Mouse (Mus musculus): Measurements from ENCODE around the gene Zfp811. TPM values are rescaled to one million over a fixed set of nuclear protein-coding genes. Genes with fewer than 3 reads are reported as not detected.
A peak's percentile ranks its signal among the peaks of the same experiment; 100 is the strongest.

Gene Zfp811
- total and polyA plus RNA-seq, 2 experiments from 2014 or later: 0.31 TPM; not detected in 1

DNA sequence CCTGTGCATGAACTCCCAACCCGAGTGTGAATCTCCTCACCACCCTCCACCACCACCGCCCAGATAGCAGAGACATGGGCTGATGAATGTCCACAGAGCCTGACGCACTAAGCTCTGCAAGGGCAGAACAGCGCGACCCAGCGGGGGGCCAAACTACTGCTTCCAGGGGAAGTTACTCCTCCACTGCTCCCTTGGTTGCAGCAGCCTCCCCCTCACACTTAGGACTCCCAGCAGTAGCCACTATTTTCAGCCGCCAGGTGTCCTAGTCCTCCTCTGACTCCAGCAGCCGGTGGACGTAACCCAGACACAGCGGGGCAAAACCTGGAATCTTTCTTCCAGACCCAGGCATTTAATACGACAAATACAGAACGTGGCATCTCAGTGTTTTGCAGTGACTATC is 56.1 kb downstream of the Zfp811 start:
- Histone ChIP-seq H3K4me1 (ENCODE audit: control insufficient read depth, insufficient read depth) (no peaks in the 10 kb centered on the region), H3K9ac (replicated peaks; ENCODE audit: low read depth, low read length) (no peak overlapping the region), H3K9me3 (replicated peaks; ENCODE audit: control insufficient read depth, low read length) (no peaks in the 10 kb centered on the region), H3K27ac (ENCODE audit: low read depth) (no peak overlapping the region), H3K4me3 (ENCODE audit: low read depth, low read length) (no peak overlapping the region), H3K27me3 (ENCODE audit: control insufficient read depth, insufficient read depth, low read length) (no peaks in the 10 kb centered on the region), H3K4me2 (ENCODE audit: low read depth, low read length) (0 out of 2 replicates have a peak overlapping the region, but pooled peaks have one; percentile 27), H3K36me3 (replicated peaks; ENCODE audit: control insufficient read depth, insufficient read depth, low read length) (no peaks in the 10 kb centered on the region)
- TF ChIP-seq CTCF (IDR thresholded peaks at IDR 0.05; ENCODE audit: low read depth) (peak; percentile 52), EP300 (IDR thresholded peaks at IDR 0.05; ENCODE audit: low read depth) (no peak)
- ATAC-seq (ENCODE audit: insufficient read depth, low read depth): peak; percentile 75
- peak; percentile 29 for DNase-seq (ENCODE audit: low spot score)
- WGBS: 8% methylated on average over 12 of the region's 12 CpGs

DNA sequence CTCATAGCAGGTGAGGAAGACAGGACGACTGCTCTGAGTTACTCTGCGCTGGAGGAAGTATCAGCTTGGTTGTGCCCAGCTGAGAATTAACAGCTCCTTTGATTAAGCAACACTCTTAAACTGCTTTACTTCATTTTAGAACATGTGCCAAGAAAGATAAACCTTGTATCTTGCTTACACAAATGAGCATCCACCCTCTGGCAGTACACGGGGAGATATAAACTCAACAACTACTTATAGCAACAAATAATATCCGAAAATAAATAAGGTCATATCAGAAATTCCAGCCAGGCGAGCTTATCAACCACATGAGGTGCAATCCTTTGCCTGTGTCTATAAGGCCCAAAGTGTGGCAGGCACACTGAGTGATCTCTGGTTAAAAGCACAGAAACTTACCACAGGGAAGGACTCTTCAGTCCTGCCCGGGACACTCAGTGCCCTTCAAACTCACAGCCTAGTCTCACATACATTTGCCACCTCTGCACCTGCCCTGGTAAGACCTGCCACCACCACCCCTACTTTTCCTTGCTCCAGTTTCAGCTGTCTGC is 56.8 kb downstream of the Zfp811 start:
- Histone ChIP-seq H3K4me1 (ENCODE audit: control insufficient read depth, insufficient read depth) (no peaks in the 10 kb centered on the region), H3K4me3 (ENCODE audit: low read depth, low read length) (no peak overlapping the region), H3K36me3 (replicated peaks; ENCODE audit: control insufficient read depth, insufficient read depth, low read length) (no peaks in the 10 kb centered on the region), H3K9me3 (replicated peaks; ENCODE audit: control insufficient read depth, low read length) (no peaks in the 10 kb centered on the region), H3K4me2 (ENCODE audit: low read depth, low read length) (peak overlapping the region; percentile 27), H3K27me3 (ENCODE audit: control insufficient read depth, insufficient read depth, low read length) (no peaks in the 10 kb centered on the region), H3K9ac (replicated peaks; ENCODE audit: low read depth, low read length) (no peak overlapping the region), H3K27ac (ENCODE audit: low read depth) (no peak overlapping the region)
- TF ChIP-seq CTCF (IDR thresholded peaks at IDR 0.05; ENCODE audit: low read depth) (no peak), EP300 (IDR thresholded peaks at IDR 0.05; ENCODE audit: low read depth) (no peak)
- WGBS: 20% methylated on average over 6 of the region's 6 CpGs
- ATAC-seq (ENCODE audit: insufficient read depth, low read depth): no peak
- peak; percentile 6 for DNase-seq (ENCODE audit: low spot score)

DNA sequence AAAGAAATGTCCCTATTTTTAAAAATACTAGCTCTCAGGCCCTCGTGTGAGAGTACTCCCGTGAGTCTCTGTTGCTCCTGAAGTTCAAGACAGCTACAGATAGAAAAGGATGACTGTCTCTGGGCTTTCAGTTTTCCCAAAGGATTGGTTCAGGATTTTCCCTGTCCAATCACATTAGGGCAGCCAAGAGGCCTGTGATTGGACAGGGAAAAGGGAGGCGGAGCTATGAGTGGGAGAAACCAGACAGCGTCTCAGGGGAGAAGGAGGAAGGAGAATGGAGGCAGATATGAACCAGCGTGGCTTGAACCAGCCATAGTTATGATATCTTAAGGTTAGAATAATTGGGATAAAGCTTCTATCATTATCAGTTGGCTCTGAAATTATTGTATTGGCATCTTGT is 59.1 kb downstream of the Zfp811 start:
- WGBS: 34% methylated on average over 5 of the region's 5 CpGs
- Histone ChIP-seq H3K27me3 (ENCODE audit: control insufficient read depth, insufficient read depth, low read length) (no peaks in the 10 kb centered on the region), H3K9me3 (replicated peaks; ENCODE audit: control insufficient read depth, low read length) (no peaks in the 10 kb centered on the region), H3K4me3 (ENCODE audit: low read depth, low read length) (no peak overlapping the region), H3K36me3 (replicated peaks; ENCODE audit: control insufficient read depth, insufficient read depth, low read length) (no peaks in the 10 kb centered on the region), H3K4me1 (ENCODE audit: control insufficient read depth, insufficient read depth) (no peaks in the 10 kb centered on the region), H3K27ac (ENCODE audit: low read depth) (no peak overlapping the region), H3K4me2 (ENCODE audit: low read depth, low read length) (no peak overlapping the region), H3K9ac (replicated peaks; ENCODE audit: low read depth, low read length) (no peak overlapping the region)
- no peak for TF ChIP-seq CTCF (IDR thresholded peaks at IDR 0.05; ENCODE audit: low read depth)
- TF ChIP-seq EP300 (IDR thresholded peaks at IDR 0.05; ENCODE audit: low read depth): no peak
- DNase-seq (ENCODE audit: low spot score): no peak
- no peak for ATAC-seq (ENCODE audit: insufficient read depth, low read depth)

Other genes with a start within 250 kb of the Zfp811 start
- not detected in 2 replicates for gene Cyp4f37, start 188.6 kb downstream of the Zfp811 start, total RNA-seq (2014; rRNA removed; ENCODE audit: low replicate concordance)
- gene Cyp4f37, start 188.6 kb downstream of the Zfp811 start, polyA plus RNA-seq (2015; fragmentation: Nextera tagmentation; extraction: Ambion mirVana): not detected in 2 replicates
- not detected in 2 replicates for gene Cyp4f40, start 151.0 kb downstream of the Zfp811 start, total RNA-seq (2014; rRNA removed; ENCODE audit: low replicate concordance)
- gene Cyp4f40, start 151.0 kb downstream of the Zfp811 start, polyA plus RNA-seq (2015; fragmentation: Nextera tagmentation; extraction: Ambion mirVana): not detected in 2 replicates
- gene Cyp4f15, start 124.3 kb downstream of the Zfp811 start, total RNA-seq (2014; rRNA removed; ENCODE audit: low replicate concordance): not detected in 2 replicates
- 0.12 TPM in 1 of 2 replicates, not detected in the other for gene Cyp4f15, start 124.3 kb downstream of the Zfp811 start, polyA plus RNA-seq (2015; fragmentation: Nextera tagmentation; extraction: Ambion mirVana)
- gene Zfp871, start 21.6 kb downstream of the Zfp811 start, total RNA-seq (2014; rRNA removed; ENCODE audit: low replicate concordance): 19.6 and 21.0 TPM in 2 replicates
- 14.9 and 16.1 TPM in 2 replicates for gene Zfp871, start 21.6 kb downstream of the Zfp811 start, polyA plus RNA-seq (2015; fragmentation: Nextera tagmentation; extraction: Ambion mirVana)
- 4.9 and 7.6 TPM in 2 replicates for gene Zfp799, start 20.3 kb upstream of the Zfp811 start, total RNA-seq (2014; rRNA removed; ENCODE audit: low replicate concordance)
- gene Zfp799, start 20.3 kb upstream of the Zfp811 start, polyA plus RNA-seq (2015; fragmentation: Nextera tagmentation; extraction: Ambion mirVana): 4.3 and 5.7 TPM in 2 replicates
- 2.4 and 5.0 TPM in 2 replicates for gene Zfp870, start 81.7 kb upstream of the Zfp811 start, total RNA-seq (2014; rRNA removed; ENCODE audit: low replicate concordance)
- gene Zfp870, start 81.7 kb upstream of the Zfp811 start, polyA plus RNA-seq (2015; fragmentation: Nextera tagmentation; extraction: Ambion mirVana): 5.2 and 5.9 TPM in 2 replicates
- gene Cyp4f14, start 107.4 kb upstream of the Zfp811 start, total RNA-seq (2014; rRNA removed; ENCODE audit: low replicate concordance): not detected in 2 replicates
- gene Cyp4f14, start 107.4 kb upstream of the Zfp811 start, polyA plus RNA-seq (2015; fragmentation: Nextera tagmentation; extraction: Ambion mirVana): not detected in 2 replicates
- gene Cyp4f13, start 137.5 kb upstream of the Zfp811 start, total RNA-seq (2014; rRNA removed; ENCODE audit: low replicate concordance): 4.8 and 27.1 TPM in 2 replicates
- 8.3 and 10.3 TPM in 2 replicates for gene Cyp4f13, start 137.5 kb upstream of the Zfp811 start, polyA plus RNA-seq (2015; fragmentation: Nextera tagmentation; extraction: Ambion mirVana)
- gene Zfp472, start 155.9 kb upstream of the Zfp811 start, total RNA-seq (2014; rRNA removed; ENCODE audit: low replicate concordance): 3.5 and 4.9 TPM in 2 replicates
- gene Zfp472, start 155.9 kb upstream of the Zfp811 start, polyA plus RNA-seq (2015; fragmentation: Nextera tagmentation; extraction: Ambion mirVana): 3.5 and 3.8 TPM in 2 replicates
- gene Zfp952, start 183.2 kb upstream of the Zfp811 start, total RNA-seq (2014; rRNA removed; ENCODE audit: low replicate concordance): 1.7 and 2.7 TPM in 2 replicates
- 5.6 and 7.3 TPM in 2 replicates for gene Zfp952, start 183.2 kb upstream of the Zfp811 start, polyA plus RNA-seq (2015; fragmentation: Nextera tagmentation; extraction: Ambion mirVana)
- 1.9 and 3.3 TPM in 2 replicates for gene Zfp763, start 223.5 kb upstream of the Zfp811 start, total RNA-seq (2014; rRNA removed; ENCODE audit: low replicate concordance)
- 3.3 and 3.7 TPM in 2 replicates for gene Zfp763, start 223.5 kb upstream of the Zfp811 start, polyA plus RNA-seq (2015; fragmentation: Nextera tagmentation; extraction: Ambion mirVana)